Mouse (Mus musculus): Measurements from ENCODE around the gene Lgals4. TPM values are rescaled to one million over a fixed set of nuclear protein-coding genes. Genes with fewer than 3 reads are reported as not detected.
"Not testable (repeated sequence)": the region's sequence is repeated elsewhere in the genome, so short reads cannot be mapped to it uniquely, and the experiment has no call there.

Lgals4 gene
- total RNA-seq, 2 experiments from 2014 or later = 29.4 to 48.3 TPM

DNA sequence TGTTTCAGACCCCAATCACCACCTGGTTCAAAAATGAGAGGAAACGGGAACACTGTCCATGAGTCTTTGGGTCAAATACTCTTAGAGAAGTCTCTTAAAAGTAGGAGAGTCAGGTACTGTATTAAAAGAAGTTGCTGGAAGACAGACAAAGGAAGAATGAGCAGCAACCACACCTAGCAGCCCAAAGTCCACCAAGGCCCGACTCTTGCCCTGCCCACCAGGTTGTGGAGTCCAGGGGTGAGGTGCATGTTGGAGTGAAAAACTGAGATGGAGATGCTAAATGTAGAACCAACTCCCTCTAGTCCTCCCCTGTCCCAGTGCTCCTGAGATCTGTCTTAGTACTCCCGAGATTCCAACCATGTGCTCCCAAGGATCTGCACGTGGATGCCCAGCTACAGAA, 17.0 kb downstream of the Lgals4 start:
- intact Hi-C loops (cut with DNase I) = no loop called here
- no peak for DNase-seq

DNA sequence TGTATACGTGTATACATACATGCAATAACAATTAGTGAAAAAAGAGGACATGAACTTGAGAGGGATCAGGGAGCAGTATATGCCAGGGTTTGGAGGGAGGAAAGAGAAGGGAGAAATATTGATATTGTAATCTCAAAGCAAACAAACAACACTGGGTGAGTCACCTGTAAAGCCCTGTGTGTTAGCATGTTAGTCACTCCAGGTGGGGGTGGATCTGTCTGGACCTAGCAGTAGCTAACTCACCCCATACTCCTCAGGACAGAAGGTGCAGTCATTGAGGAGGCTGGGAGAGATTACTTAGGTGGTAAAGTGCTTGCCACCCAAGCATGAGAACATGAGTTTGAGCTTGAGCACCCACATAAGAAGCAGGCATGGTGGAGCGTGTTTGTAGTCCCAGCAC, 26.3 kb downstream of the Lgals4 start:
- intact Hi-C loops (cut with DNase I) = no loop called here

DNA sequence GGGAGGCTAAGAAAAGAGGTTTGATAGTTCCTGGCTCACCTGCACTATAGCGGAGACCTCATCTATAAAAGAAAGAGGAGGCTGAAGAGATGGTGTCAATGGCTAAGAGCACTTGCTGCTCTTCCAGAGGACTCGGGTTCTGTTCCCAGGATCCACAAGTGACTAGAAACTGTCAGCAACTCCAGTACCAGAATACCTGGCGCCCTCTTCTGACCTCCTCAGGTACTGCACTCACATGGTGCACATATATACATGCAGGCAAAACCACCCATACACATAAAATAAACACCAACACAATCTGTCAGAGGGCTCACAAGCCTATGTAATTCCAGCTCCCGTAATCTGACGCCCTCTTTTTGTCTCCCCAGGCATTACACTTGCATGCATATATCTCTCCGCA, 27.2 kb downstream of the Lgals4 start:
- no peak for DNase-seq
- intact Hi-C loops (cut with DNase I) = no loop called here

More for the DNA sequence above, 26.3 kb downstream of the Lgals4 start:
- DNase-seq = no peak

DNA sequence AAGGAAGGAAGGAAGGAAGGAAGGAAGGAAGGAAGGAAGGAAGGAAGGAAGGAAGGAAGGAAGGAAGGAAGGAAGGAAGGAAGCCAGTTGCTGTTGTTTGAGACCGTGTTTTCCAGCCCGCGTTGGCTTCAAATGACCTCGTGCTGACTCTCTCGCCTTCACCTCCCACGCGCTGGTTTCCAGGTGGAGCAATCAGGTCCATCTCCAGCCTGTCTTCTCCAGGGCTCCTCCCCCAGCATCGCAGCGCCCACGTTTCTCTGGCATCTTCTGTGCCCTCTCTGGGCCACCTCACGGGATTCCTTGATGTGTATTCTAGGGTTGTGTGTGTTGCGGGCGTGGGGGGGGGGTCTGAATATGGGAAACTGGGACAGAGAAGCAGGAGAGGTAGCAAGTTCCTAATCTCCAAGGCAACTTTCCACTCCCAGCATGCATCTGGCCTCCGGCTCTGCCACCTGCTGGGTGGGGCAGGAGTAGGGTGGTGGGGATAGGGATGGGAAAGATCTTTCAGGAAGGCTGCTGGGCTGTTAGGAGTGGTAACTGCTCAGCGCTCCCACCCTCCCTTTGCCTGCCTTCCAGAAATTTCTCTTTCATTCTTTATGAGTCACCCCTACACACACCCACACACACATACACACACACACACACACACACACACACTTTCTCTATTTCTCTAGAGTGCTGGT, 29.3 kb downstream of the Lgals4 start:
- DNase-seq = no peak
- intact Hi-C loops (cut with DNase I) = no loop called here

DNA sequence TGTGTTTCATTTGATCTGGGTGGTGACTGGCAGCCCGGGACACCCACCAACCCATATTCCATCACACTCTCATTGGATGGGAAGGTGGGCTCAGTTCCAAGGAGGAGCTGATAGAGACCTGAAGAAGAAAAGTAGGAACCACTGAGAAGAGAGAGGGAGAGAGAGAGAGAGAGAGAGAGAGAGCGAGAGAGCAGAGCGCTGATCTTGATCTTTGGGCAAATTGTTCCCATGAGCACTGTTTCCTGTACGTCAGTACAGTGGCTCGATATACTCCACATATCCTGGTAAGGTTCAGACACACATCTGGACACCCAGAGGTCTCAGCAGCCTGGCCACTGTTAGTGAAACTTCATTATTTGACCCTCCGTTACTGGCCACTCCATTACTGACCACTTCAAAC, 29.9 kb downstream of the Lgals4 start, which contains the start of gene Lgals7:
TSS of gene Lgals7 (plus strand) at position 314 of the 400 bp plus-strand sequence.
- DNase-seq = no peak
- intact Hi-C loops (cut with DNase I) = no loop called here

DNA sequence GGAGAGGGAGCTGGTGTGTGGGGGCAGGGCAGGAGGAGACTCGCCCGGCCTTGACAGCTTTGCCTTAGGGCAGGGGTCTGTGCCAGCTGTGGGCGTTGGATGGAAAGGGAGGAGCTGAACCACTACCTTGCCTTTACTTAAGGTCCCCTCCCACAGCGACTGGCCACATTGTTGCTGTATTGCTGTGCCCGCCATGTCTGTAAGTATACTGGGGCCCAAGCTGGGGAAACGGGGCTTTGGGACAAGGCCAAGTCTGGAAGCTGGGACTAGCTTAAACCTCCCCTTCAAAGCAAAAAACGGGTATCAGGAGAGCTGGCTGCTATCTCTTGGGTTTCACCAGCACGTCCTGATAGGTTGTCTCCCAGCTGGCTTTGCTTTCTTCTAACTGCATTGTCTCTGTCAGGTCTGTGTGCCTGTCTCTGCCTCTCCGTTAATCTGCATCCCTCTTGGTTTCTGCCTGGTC, 30.7 kb downstream of the Lgals4 start:
- intact Hi-C loops (cut with DNase I) = no loop called here
- DNase-seq = no peak

DNA sequence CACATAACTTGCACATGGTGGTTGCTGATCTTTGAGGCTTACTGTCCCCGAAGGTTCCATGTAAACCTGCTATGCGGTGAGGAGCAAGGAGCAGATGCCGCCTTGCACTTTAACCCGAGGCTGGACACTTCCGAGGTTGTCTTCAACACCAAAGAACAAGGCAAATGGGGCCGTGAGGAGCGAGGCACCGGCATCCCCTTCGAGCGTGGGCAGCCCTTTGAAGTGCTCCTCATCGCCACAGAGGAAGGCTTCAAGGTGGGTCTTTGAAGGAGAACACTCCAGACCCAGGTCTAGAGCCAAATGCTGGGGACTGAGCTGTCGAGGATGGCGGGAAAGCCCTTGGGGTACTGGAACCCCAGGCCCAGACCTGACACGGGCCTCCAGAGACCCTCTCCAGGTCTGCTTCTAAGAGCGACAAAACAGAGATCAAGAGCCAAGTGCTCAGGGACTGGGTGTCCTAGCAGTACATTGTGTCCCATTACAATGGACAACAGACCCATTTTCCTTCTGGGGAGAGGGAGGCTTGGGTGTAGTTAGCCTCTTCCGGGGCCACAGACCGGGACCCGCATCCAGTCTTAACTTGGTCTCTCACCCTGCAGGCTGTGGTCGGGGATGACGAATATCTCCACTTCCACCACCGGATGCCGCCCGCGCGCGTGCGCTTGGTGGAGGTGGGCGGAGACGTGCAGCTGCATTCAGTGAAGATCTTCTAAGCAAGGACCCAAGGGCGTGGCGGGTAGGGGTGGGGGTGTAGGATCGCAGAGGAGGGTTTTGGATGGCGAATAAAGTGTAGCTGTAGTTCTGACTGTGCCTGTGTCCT, 32.0 kb downstream of the Lgals4 start:
- intact Hi-C loops (cut with DNase I) = loop anchor here (2.0 to 5.0 kb wide), 2 partner anchors 35 to 177 kb away; no protein-coding TSS in a partner anchor
- peak; percentile 79 to 83 for DNase-seq

DNA sequence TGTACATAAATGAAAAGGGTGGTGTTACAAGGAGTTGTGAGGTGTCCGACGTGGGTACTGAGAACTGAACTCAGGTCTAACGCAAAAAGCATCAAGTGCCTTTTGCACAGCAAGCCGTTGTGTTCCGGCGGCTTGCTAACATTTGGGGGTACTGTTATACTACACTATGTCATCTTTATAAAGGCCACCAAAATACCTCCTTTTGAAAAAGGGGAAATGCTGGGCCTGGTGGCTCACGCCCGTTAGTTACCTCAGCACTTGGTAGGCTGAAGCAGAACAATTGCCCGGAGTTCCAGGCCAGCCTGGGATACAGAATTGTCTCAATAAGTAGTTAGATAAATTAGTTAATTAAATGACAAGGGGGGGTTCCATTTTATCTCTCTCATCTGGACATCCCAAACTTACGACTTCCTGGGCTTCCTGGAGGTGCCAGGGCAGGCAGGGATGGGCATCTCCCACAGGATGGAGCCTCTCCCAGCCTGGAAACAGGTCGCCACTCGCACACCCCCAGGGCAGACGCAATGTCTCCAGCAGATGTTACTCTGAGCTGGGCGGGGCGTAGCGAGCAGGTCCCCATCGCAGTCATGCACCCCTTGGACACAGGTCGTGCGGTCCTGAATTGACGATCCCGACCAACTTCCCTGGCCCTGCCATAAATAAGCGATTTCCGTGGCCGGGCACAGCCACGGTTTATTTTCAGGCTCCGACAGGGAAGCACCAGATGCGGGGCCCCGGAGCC, 33.3 kb downstream of the Lgals4 start:
- intact Hi-C loops (cut with DNase I) = loop anchor here (1.0 to 5.0 kb wide), 5 partner anchors 36 to 175 kb away; no protein-coding TSS in a partner anchor
- no peak for DNase-seq

DNA sequence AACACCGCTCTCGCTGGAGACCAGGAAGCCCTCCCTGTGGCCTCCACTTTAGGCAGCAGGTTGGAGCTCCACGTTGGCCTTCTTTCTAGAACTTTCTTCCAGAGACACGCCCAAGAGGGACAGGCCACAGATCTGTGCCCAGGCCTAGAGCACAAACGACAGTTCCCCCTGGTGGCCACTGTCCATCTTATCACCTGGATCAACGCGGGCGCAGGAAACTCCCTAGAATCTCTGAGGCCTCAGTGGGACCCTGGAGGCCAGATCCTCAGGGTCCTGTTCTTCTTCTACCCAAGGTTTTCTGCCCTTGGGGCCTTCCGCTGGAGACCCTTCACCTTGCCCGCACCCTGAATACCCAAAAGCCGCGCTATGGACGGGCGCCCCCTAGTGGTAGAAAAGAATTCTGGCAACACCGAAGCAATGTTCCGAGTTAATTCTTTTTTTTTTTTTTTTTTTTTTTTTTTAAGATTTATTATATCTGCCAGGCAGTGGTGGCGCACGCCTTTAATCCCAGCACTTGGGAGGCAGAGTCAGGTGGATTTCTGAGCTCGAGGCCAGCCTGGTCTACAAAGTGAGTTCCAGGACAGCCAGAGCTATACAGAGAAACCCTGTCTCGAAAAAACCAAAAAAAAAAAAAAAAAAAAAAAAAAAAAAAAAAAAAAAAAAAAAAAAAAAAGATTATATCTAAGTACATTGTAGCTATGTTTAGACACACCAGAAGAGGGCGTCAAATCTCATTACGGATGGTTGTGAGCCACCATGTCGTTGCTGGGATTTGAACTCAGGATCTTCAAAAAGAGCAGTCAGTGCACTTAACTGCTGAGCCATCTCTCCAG, 34.1 kb downstream of the Lgals4 start:
- peak; percentile 83 to 86 for DNase-seq
- intact Hi-C loops (cut with DNase I) = loop anchor here (1.0 to 5.0 kb wide), 5 partner anchors 37 to 175 kb away; no protein-coding TSS in a partner anchor

DNA sequence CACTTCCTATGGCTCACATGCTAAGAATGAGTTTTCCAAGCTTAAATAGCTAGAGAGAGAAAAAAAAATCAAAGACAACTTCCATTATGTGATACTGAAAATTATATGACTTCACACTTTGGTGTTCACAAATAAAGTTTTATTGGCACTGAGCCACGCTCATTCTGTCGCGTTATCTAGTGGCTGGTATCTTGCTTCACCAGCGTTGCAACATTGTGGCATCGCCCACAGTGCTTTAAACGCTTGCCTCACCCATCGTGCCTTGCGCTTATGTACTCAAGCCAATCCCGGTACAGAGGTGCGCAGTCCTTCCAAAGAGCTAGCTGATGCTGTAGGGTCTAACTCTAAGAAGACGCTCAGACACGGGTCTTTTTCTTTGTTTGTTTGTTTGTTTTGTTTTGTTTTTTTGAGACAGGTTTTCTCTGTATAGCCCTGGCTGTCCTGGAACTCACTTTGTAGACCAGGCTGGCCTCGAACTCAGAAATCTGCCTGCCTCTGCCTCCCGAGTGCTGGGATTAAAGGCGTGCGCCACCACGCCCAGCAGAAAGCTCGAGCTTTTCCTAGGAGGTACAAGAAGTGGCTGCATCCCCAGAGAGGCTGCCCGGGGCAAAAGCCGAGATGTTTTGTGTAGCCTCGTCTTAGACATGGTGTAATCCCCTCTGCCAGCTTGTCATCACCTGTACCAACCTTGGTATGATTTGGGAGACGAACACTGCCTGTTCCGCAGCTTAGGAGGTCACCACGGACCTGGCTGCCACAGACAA, 37.4 kb downstream of the Lgals4 start:
- no peak for DNase-seq
- intact Hi-C loops (cut with DNase I) = no loop called here

DNA sequence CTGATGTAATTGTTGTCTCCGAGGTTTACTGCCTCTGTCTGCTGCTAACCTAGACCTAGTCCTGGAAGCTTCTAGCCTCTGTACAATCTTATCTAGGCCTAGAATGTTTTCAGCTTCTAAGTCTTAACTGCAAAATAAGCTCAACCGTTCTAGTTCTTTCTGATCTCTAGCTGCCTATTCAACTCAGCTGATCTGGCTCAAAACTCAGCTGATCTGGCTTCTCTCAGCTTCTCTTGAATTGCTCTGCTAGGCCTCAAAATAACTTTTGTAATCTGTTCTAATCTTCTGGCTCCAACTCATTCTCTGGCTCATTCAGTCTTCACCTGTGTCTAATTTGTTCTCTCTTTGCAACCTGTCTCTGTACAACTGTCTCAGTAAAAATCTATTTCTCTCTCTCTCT, 40.9 kb downstream of the Lgals4 start:
- intact Hi-C loops (cut with DNase I) = no loop called here

DNA sequence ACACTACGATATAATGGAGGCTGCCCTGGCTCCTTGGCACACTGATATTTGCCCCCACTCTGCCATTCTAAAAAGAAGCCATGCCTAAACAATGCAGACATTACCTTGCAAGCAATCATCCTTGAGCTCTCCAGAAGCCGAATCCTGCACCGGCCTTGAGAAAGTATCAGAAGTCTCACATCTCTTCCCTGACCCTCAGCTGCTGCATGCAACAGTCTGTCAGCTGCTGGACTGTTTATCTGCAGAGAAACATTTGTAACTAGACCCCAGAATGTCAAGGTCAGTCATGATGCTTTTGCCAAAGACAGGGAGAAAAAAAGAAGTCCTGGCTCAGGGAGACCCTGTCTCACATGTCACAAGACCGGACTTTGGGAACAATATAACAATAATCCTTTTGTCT, 42.4 kb downstream of the Lgals4 start:
- intact Hi-C loops (cut with DNase I) = no loop called here
- DNase-seq = no peak

More for the DNA sequence above, 40.9 kb downstream of the Lgals4 start:
- no peak for DNase-seq

DNA sequence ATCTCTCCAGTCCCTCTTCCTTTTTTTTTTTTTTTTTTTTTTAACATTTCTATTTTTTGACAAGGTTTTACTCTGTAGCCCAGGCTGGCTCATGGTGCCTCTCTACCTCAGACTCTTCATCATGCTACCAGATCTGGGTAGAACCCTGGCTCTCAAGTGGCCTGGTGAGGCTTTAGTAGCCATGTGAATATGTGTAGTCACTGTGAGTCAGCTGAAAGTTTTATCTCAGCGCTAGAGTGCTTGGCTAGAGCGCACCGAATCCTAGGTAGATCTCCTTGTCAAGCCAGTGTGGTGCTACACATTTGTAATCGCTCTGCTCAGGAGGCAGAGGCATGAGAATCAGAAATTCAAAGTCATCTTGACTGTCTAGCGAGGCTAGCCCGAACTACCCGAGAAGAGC, 43.5 kb downstream of the Lgals4 start:
- intact Hi-C loops (cut with DNase I) = no loop called here
- DNase-seq = no peak

DNA sequence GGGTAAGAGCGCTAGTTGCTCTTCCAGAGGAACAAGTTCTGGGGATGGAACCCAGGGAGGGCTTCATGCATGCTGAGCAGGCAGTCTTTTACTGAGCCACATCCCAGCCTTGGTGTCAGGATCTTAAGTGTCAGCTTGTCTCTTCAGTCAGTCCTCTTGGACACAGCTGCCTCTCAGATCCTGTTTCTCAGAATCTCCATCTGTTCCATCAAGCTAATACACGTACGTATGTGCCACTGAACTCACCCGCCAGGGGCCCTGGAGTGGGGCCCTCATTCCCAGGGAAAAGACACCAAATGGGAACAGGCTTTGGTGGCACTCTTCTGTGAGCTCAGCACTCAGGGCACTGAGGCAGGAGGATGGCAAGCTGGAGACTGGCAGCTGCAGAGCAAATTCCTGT, 44.2 kb downstream of the Lgals4 start:
- DNase-seq = no peak
- intact Hi-C loops (cut with DNase I) = loop anchor here (2.0 kb wide), 1 partner anchor 15 kb away; no protein-coding TSS in a partner anchor

DNA sequence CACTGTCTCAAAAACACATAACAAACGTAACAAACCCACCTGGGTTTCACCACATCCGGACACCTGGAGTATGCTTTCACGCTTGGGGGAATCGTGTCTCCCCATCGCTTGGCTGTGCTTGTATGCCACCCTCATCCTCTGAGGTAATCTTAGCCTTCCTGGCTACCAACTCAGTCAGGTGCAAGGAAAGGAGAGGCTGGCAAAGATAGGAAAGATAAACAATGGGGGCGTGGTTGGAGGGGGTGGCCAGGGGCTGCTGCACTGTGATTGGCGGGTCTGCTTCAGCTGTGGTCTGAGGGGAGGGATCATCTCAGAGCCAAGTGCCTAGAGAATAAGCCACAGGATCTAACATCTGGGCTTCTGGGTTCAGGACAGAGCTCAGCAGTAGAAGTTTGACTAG, 46.0 kb downstream of the Lgals4 start:
- DNase-seq = no peak
- intact Hi-C loops (cut with DNase I) = loop anchor here (2.0 kb wide), 1 partner anchor 13 kb away; no protein-coding TSS in a partner anchor

DNA sequence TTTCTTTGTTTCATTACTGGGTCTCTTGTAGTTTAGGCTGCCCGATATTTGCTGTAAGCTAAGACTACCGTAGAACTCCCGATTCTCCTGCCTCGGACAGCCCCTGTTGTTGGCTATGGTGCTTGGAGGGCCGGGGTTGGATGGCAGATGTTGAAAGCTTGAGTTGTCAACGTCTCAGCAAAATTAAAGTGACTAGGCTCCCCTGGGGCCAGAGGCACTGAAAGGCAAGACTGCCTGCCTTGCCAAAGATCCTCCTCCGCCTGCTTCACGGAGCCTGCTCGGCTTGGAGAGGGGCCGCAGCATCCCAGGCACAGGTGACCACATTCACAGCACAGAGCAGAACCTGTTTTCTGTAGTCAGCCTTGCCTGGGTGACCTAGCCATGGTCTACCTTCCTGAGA, 46.9 kb downstream of the Lgals4 start:
- no peak for DNase-seq
- intact Hi-C loops (cut with DNase I) = no loop called here

DNA sequence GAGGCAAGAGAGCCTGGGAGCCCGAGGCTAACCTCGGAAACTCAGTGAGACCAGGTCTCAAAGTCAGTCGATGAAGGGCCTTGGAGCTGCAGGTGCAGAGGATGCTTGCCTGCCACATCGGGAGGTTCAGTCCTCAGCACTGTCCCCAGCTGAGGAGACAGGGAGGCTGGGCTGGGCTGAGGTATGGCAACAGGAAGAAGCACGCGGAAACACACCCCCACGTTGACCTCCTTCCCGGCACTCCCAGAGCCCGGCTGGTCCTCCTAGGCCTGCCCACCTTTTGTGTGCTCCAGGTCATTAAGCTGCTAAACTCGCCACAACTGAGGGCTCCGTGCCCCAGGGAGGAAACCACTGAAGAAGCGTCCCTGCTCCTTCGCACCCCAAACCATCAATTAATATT, 47.5 kb downstream of the Lgals4 start, which contains the start of gene Capn12:
TSS of gene Capn12 (plus strand) at position 224 of the 400 bp plus-strand sequence.
- DNase-seq = no peak
- intact Hi-C loops (cut with DNase I) = no loop called here

DNA sequence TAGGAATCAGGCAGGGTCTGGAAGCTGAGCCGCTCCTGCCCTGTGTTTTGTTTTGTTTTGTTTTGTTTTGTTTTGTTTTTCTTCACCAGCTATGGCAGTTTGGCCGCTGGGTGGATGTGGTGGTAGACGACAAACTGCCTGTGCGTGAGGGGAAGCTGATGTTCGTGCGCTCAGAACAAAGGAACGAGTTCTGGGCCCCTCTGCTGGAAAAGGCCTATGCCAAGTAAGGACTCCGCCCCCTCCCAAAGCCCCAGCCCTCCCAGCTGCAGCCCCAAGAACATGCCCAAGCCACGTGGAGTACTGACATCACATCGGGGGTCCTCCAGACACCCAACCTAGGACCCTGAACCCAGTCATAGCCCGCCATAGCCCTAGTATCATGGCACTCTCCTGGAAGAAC, 49.4 kb downstream of the Lgals4 start:
- no peak for DNase-seq
- intact Hi-C loops (cut with DNase I) = no loop called here

DNA sequence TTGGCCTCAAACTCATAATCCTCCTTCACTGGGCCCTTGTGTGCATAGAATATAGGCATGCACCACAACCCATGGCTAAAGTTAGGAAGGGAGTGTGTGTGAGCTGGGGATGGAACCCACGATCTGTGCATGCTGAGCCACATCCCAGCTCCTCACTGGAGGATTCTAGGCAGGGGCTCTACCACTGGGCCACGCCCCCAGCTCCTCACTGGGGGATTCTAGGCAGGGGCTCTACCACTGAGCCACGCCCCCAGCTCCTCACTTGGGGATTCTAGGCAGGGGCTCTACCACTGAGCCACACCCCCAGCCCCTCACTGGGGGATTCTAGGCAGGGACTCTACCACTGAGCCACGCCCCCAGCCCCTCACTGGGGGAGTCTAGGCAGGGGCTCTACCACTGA, 50.0 kb downstream of the Lgals4 start:
- DNase-seq; intact Hi-C loops (cut with DNase I): not testable (repeated sequence)
